Mouse (Mus musculus): ENCODE data around the gene Tedc1.

DNA sequence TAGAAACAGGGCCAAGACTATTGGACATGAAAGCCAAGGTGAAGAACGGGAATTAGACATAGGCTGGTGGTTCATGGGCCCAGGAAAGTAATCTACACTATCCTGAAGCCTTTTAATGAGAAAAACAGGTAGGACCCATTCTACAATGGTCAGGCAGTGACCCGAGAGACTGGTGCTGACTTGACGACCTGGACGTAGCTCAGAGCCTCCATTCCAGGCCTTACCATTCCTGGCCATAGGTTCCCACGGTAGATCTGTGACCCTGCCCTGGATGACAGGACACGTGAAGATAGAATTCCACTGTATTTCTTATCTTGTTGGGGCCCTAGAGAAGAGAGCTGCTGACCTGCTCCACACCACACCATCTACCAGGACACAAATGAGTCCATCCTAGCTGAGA is 17.9 kb upstream of the Tedc1 start:
- TF ChIP-seq CTCF (IDR thresholded peaks at IDR 0.05; ENCODE audit: borderline replicate concordance, insufficient read depth, low read length) (no peak), POLR2A (IDR thresholded peaks at IDR 0.05; ENCODE audit: low read depth, low read length) (no peak)
